Mouse (Mus musculus) layer of hippocampus, adult 2 months (tissue): ENCODE data around the gene E2f4. TPM values are rescaled to one million over a fixed set of nuclear protein-coding genes. Genes with fewer than 3 reads are reported as not detected.

Experiments
- DNase-seq, 2 experiments: peaks; one replicate each; pipeline ENCODE4 v3.0.0; 2022; ENCODE audit warnings: low spot score in 2 of 2
- H3K27ac ChIP-seq: fragments of 200-600 bp; 2 replicates; pipeline ENCODE4 v1.8.1; 2022
- H3K4me3 ChIP-seq: fragments of 200-600 bp; 2 replicates; pipeline ENCODE4 v1.8.1; 2022; ENCODE audit warnings: mild to moderate bottlenecking
- CTCF ChIP-seq: fragments of 200-600 bp; conservative IDR thresholded peaks from 2 replicates; pipeline ENCODE4 v1.8.1; 2022; ENCODE audit warnings: antibody characterized with exemption, mild to moderate bottlenecking, moderate library complexity
- total RNA-seq, 2 experiments: library from RNA; stranded (reverse); gene quantifications; 2 replicates each; pipeline ENCODE4 v1.2.3; 2021

E2f4 gene
- total RNA-seq, 2 experiments from 2014 or later, result 36.1 to 39.0 TPM

DNA sequence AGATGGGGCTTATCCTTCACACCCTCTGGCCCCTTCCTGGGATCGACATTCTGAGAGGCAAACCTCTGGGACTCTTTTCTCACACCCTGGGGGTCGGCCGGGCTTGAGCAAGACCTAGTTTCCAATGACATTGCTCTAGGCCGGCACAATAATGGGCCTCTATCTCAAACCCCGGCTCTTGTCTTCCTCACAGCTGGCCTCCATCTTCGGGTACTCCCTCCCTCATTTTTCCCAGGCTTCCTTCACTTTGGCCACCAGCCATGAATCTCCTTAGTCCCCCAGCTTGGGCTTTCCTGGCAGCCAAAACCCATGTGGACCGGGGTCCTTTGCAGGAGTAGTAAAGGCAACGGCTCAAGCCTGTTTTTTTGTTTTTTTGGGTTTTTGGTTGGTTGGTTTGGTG lies 43.9 kb downstream of the E2f4 start:
- Histone ChIP-seq H3K4me3 (no peak overlapping the region), H3K27ac (no peak overlapping the region)
- DNase-seq, result no peak
- TF ChIP-seq CTCF, result no peak

DNA sequence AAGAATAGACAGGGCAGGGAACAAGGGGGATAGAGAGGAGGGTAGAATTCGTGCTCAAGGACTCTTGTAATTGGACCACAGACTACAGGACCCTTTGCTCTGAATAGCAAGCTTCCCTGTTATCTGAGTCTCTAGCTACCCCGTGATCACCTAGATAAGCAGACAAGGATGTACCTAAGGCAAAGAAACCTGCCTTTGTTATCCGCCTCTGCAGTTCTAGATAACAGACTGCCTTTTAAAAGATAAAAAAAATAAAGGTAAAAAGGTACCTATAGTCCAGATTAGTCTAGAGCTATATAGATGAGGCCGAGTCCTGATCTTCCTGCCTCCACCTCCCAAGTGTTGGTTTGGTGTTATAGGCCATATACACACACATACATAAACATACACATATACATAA lies 45.3 kb downstream of the E2f4 start:
- TF ChIP-seq CTCF, result no peak
- no peak for DNase-seq
- Histone ChIP-seq H3K27ac (no peak overlapping the region), H3K4me3 (no peak overlapping the region)

GRCm38 (mm10) chr8:105343791-105344574 lies 46.5 kb downstream of the E2f4 start:
- H3K27ac ChIP-seq, result no peak overlapping the region
- no peak for TF ChIP-seq CTCF
- no peak for DNase-seq
- H3K4me3 ChIP-seq, result no peak overlapping the region

GRCm38 (mm10) chr8:105345061-105345975 lies 47.9 kb downstream of the E2f4 start:
- Histone ChIP-seq H3K27ac (no peak overlapping the region; the same call in 1 of the 2 replicates), H3K4me3 (no peak overlapping the region)
- DNase-seq, result no peak
- TF ChIP-seq CTCF, result no peak

DNA sequence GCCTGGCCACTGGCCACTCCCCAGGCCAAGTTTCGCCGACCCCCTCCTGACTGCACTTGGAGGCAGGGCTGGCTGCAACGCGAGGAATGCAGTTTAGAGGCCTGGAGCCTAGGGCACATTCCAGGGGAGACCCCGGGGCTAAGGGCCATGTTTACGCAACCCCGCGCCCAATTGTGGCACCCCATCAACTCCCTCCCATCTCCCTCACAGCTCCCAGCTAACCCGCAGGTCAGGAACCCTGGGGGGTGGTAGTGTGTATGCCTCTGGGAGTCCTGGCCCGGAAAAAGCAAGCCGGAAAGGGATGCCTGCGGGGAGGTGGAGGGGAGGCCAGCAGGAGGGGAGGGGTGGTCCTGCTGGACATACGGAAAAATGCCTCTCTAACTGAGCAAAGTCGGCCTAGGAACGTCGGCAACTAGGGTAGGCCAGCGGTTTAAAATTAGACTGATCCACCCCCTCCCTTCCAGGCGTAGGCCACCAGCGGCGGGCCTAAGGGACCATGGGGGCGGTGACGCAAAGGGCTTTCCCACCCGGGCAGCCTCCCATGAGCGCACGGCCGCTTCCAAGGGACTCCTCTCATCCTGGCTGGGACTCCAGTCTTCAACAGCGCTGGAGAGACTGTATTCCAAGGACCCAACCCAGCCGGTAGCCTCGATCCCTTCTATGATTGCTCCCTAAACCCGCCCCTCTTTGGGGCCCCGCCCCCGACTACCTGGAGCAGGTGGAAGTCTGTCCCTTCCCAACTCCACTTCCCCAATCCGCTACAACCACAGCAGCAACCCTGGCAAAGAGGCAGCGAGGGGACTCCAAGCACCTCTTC lies 49.4 kb downstream of the E2f4 start:
- H3K4me3 ChIP-seq, result peak overlapping the region; percentile 77
- DNase-seq, result no peak
- no peak for TF ChIP-seq CTCF
- peak overlapping the region; percentile 34; the same call in 1 of the 2 replicates for H3K27ac ChIP-seq

- DNase-seq, result peak; percentile 75 to 86
- TF ChIP-seq CTCF, result 0 out of 2 replicates have a peak, but pooled peaks have one; percentile 27
Measured at GRCm38 (mm10) chr8:105347428-105348221, 50.2 kb downstream of the E2f4 start, which contains the start of gene Fhod1. Fhod1 (minus strand) TSS chr8:105347953.

DNA sequence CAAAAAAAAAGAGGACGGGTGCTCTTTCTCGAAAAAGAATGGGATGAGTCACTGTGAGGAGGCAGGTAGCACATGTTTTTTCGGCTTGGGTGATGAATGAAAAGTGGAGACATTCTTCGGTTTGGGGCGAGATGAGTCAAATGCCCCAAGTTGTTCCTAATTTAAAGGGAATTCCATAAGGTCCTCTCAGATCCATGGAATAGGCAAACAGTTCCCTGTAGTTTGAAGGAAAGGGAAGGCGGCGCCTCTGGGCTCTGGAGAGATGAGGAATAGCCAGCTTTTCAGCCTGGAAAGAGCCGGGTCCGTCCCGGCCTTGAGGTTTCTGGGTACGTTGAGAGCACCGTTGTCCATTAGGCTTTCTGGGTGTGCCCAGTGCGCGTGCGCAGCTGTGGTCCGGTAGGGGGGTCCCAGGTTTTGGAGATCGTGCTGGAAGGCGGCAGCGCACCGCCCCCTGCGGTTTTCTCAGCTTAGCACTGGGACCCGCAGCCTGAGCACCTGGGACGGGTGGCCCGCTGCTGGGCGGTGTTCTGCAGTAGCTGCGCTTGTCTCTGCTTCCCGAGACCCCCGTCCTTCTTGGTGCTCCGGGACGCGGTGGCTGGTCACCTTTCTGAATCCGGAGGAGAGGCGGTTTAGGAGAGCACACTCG lies 51.1 kb downstream of the E2f4 start, which contains the start of gene Slc9a5:
Slc9a5 (plus strand) TSS at position 394 of the 646 bp plus-strand sequence.
- peak within 1 kb of the TSS; percentile 77 for H3K4me3 ChIP-seq
- DNase-seq, result no peak
- peak within 1 kb of the TSS; percentile 75; the same call in 1 of the 2 replicates for H3K27ac ChIP-seq
- peak; percentile 49 for TF ChIP-seq CTCF

More at GRCm38 (mm10) chr8:105347428-105348221, 50.2 kb downstream of the E2f4 start, which contains the start of gene Fhod1:
- H3K4me3 ChIP-seq, result peak within 1 kb of the TSS; percentile 77
- H3K27ac ChIP-seq, result peak within 1 kb of the TSS; percentile 75; the same call in 1 of the 2 replicates

- DNase-seq, result no peak
- H3K27ac ChIP-seq, result peak overlapping the region; percentile 75; the same call in 1 of the 2 replicates
- no peak for TF ChIP-seq CTCF
- peak overlapping the region; percentile 77 for H3K4me3 ChIP-seq
Measured at GRCm38 (mm10) chr8:105349096-105349771, 51.8 kb downstream of the E2f4 start.

DNA sequence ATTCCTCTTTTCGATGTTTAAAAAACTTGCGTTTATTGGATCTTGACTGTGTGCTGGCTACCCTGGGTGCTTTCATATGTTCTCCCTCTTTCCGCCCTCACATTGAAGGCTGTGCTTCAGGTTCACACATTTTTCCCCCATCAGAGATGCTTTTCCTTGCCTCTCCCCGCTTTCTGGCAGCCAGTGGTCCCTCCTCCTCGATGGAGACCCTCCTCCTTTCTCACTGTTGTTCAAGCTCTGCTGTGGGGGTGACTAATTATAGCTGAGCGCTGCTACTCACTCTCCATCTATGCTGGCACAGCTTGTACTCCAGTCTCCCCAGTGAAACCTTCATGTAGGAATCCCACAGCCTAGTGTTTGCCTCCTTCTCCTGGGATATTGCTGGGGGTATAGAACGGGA lies 52.7 kb downstream of the E2f4 start:
- H3K27ac ChIP-seq, result no peak overlapping the region
- no peak for TF ChIP-seq CTCF
- no peak for DNase-seq

DNA sequence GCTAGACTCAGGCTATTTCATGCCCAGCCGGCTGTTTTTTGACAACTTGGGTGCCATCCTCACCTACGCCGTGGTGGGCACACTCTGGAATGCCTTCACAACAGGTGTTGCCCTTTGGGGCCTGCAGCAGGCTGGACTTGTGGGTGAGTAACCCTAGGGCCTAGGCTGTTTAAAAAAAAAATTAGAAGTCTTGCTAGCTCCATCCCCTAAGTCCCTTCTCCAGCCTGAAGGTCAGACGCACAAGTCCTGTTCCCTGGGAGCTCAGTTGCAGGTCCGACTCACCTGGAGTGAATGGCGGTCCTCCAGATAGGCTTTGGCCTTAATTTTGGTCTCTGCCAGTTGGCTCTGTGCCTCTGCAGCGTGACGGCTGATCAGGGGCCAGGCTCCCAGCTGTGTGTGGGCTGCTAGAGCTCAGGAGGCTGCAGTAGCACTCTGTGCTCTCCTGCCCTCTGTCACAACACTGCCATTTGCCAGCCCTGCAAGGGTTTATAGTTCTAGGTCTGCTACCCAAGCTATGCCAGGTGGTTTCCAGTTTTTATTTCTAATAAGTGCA lies 56.2 kb downstream of the E2f4 start:
- no peak overlapping the region for H3K4me3 ChIP-seq
- TF ChIP-seq CTCF, result no peak
- no peak for DNase-seq
- no peak overlapping the region for H3K27ac ChIP-seq

More for the DNA sequence above, 52.7 kb downstream of the E2f4 start:
- H3K4me3 ChIP-seq, result peak overlapping the region; percentile 77
